Mouse (Mus musculus): ENCODE data around the gene Abca1. TPM values are rescaled to one million over a fixed set of nuclear protein-coding genes. Genes with fewer than 3 reads are reported as not detected.

Abca1 gene
- total RNA-seq, 1 experiment: 18.9 TPM

GRCm38 (mm10) chr4:53046238-53047022, 113.3 kb downstream of the Abca1 start:
- no peak overlapping the region for H3K9ac ChIP-seq (ENCODE audit: insufficient read depth, low read depth, low read length, poor library complexity, severe bottlenecking)
- H3K27ac ChIP-seq (ENCODE audit: insufficient read depth, low read depth, low read length, poor library complexity, severe bottlenecking): no peak overlapping the region
- TF ChIP-seq HCFC1 (IDR thresholded peaks at IDR 0.05; ENCODE audit: borderline replicate concordance, insufficient read depth, low read length) (no peak), CHD2 (IDR thresholded peaks at IDR 0.05; ENCODE audit: low read depth, low read length) (no peak), ZNF384 (IDR thresholded peaks at IDR 0.05; ENCODE audit: low read depth, low read length) (no peak), MAFK (IDR thresholded peaks at IDR 0.05; ENCODE audit: insufficient read depth, low read depth, low read length) (no peak), ZC3H11A (IDR thresholded peaks at IDR 0.05; ENCODE audit: borderline replicate concordance, low read depth, low read length) (no peak)
- no peak for DNase-seq (ENCODE audit: low read depth, low spot score)
- H3K4me1 ChIP-seq (ENCODE audit: control insufficient read depth in 2 of 2, insufficient read depth in 2 of 2, low read length in 2 of 2, poor library complexity in 1 of 2): peaks cover 2 to 4% of the 10 kb centered on the region in 2 experiments; a peak in 2 of 4 replicates
- no peak overlapping the region for H3K4me3 ChIP-seq (ENCODE audit: insufficient read depth in 1 of 2, low read depth in 1 of 2, low read length in 2 of 2, poor library complexity in 1 of 2, severe bottlenecking in 1 of 2)
- peaks cover 3% of the 10 kb centered on the region; the same call in 1 of the 2 replicates for H3K36me3 ChIP-seq (ENCODE audit: control insufficient read depth, insufficient read depth, low read length, poor library complexity, severe bottlenecking)
- in situ Hi-C loops (cut with MboI; ENCODE audit: low sequenced_read_pairs in 2 of 2, unreplicated experiment in 2 of 2): no loop called here
- H3K9me3 ChIP-seq (ENCODE audit: control insufficient read depth, insufficient read depth, low read depth, low read length): no peaks in the 10 kb centered on the region

- no peak overlapping the region for H3K27ac ChIP-seq (ENCODE audit: insufficient read depth, low read depth, low read length, poor library complexity, severe bottlenecking)
- no peak overlapping the region for H3K9ac ChIP-seq (ENCODE audit: insufficient read depth, low read depth, low read length, poor library complexity, severe bottlenecking)
- no peak overlapping the region for H3K4me3 ChIP-seq (ENCODE audit: insufficient read depth in 1 of 2, low read depth in 1 of 2, low read length in 2 of 2, poor library complexity in 1 of 2, severe bottlenecking in 1 of 2)
- H3K36me3 ChIP-seq (ENCODE audit: control insufficient read depth, insufficient read depth, low read length, poor library complexity, severe bottlenecking): peaks cover 3% of the 10 kb centered on the region; the same call in 1 of the 2 replicates
- DNase-seq (ENCODE audit: low read depth, low spot score): no peak
- TF ChIP-seq MAFK (IDR thresholded peaks at IDR 0.05; ENCODE audit: insufficient read depth, low read depth, low read length) (no peak), ZC3H11A (IDR thresholded peaks at IDR 0.05; ENCODE audit: borderline replicate concordance, low read depth, low read length) (no peak), HCFC1 (IDR thresholded peaks at IDR 0.05; ENCODE audit: borderline replicate concordance, insufficient read depth, low read length) (no peak), CHD2 (IDR thresholded peaks at IDR 0.05; ENCODE audit: low read depth, low read length) (no peak), ZNF384 (IDR thresholded peaks at IDR 0.05; ENCODE audit: low read depth, low read length) (no peak)
- in situ Hi-C loops (cut with MboI; ENCODE audit: low sequenced_read_pairs in 2 of 2, unreplicated experiment in 2 of 2): no loop called here
- peaks cover 2 to 4% of the 10 kb centered on the region in 2 experiments; a peak in 2 of 4 replicates for H3K4me1 ChIP-seq (ENCODE audit: control insufficient read depth in 2 of 2, insufficient read depth in 2 of 2, low read length in 2 of 2, poor library complexity in 1 of 2)
- no peaks in the 10 kb centered on the region for H3K9me3 ChIP-seq (ENCODE audit: control insufficient read depth, insufficient read depth, low read depth, low read length)
Observed at GRCm38 (mm10) chr4:53045807-53046206, 113.9 kb downstream of the Abca1 start.

GRCm38 (mm10) chr4:53043819-53044218, 115.9 kb downstream of the Abca1 start:
- Histone ChIP-seq H3K27ac (ENCODE audit: insufficient read depth, low read depth, low read length, poor library complexity, severe bottlenecking) (no peak overlapping the region), H3K4me3 (ENCODE audit: insufficient read depth in 1 of 2, low read depth in 1 of 2, low read length in 2 of 2, poor library complexity in 1 of 2, severe bottlenecking in 1 of 2) (no peak overlapping the region), H3K36me3 (ENCODE audit: control insufficient read depth, insufficient read depth, low read length, poor library complexity, severe bottlenecking) (peaks cover 3% of the 10 kb centered on the region; the same call in 1 of the 2 replicates), H3K4me1 (ENCODE audit: control insufficient read depth in 2 of 2, insufficient read depth in 2 of 2, low read length in 2 of 2, poor library complexity in 1 of 2) (peaks cover 2 to 4% of the 10 kb centered on the region in 2 experiments; a peak in 2 of 4 replicates), H3K9me3 (ENCODE audit: control insufficient read depth, insufficient read depth, low read depth, low read length) (no peaks in the 10 kb centered on the region), H3K9ac (ENCODE audit: insufficient read depth, low read depth, low read length, poor library complexity, severe bottlenecking) (no peak overlapping the region)
- TF ChIP-seq ZC3H11A (IDR thresholded peaks at IDR 0.05; ENCODE audit: borderline replicate concordance, low read depth, low read length): no peak
- no peak for TF ChIP-seq MAFK (IDR thresholded peaks at IDR 0.05; ENCODE audit: insufficient read depth, low read depth, low read length)
- no peak for TF ChIP-seq ZNF384 (IDR thresholded peaks at IDR 0.05; ENCODE audit: low read depth, low read length)
- TF ChIP-seq HCFC1 (IDR thresholded peaks at IDR 0.05; ENCODE audit: borderline replicate concordance, insufficient read depth, low read length): no peak
- TF ChIP-seq CHD2 (IDR thresholded peaks at IDR 0.05; ENCODE audit: low read depth, low read length): no peak
- no peak for DNase-seq (ENCODE audit: low read depth, low spot score)
- in situ Hi-C loops (cut with MboI; ENCODE audit: low sequenced_read_pairs in 2 of 2, unreplicated experiment in 2 of 2): no loop called here

DNA sequence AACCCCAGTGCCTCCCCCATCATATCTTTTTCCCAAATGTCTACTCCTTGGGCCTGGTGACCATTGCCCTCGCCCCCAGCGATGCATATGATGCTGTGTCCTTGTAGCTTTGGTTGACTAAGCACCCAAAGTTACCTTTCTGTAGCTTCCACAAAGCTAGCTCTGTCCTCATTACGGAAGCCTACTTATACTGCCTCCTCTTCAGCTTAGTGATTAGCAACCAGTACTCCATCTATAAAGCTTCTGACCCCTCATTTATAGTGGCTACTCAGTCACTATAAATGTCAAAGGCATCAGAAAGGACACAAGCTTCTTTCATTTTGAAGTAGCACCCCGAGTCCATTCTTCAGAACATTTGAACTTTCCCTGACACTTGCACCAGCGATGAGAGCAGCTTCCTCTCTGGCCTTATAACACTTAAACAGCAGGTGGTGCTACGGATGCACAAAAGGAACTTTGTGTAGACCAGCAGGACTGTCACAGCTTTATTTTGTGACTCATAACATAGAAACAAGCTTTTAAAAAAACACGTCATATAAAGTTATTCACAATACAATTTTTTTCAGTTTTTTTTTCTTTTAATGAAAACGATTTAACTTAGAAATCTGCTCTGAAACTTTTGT, 129.3 kb downstream of the Abca1 start:
- Histone ChIP-seq H3K9ac (ENCODE audit: insufficient read depth, low read depth, low read length, poor library complexity, severe bottlenecking) (no peak overlapping the region), H3K4me3 (ENCODE audit: insufficient read depth in 1 of 2, low read depth in 1 of 2, low read length in 2 of 2, poor library complexity in 1 of 2, severe bottlenecking in 1 of 2) (no peak overlapping the region), H3K36me3 (ENCODE audit: control insufficient read depth, insufficient read depth, low read length, poor library complexity, severe bottlenecking) (no peaks in the 10 kb centered on the region; the same call in 1 of the 2 replicates), H3K27ac (ENCODE audit: insufficient read depth, low read depth, low read length, poor library complexity, severe bottlenecking) (no peak overlapping the region), H3K4me1 (ENCODE audit: control insufficient read depth in 2 of 2, insufficient read depth in 2 of 2, low read length in 2 of 2, poor library complexity in 1 of 2) (no peaks in the 10 kb centered on the region), H3K9me3 (ENCODE audit: control insufficient read depth, insufficient read depth, low read depth, low read length) (no peaks in the 10 kb centered on the region)
- TF ChIP-seq HCFC1 (IDR thresholded peaks at IDR 0.05; ENCODE audit: borderline replicate concordance, insufficient read depth, low read length): no peak
- in situ Hi-C loops (cut with MboI; ENCODE audit: low sequenced_read_pairs in 2 of 2, unreplicated experiment in 2 of 2): no loop called here
- DNase-seq (ENCODE audit: low read depth, low spot score): no peak

Data from ES-E14 (cell line).